Mouse (Mus musculus): ENCODE measurements at regions not wholly inside any gene's neighbourhood (a gene's known extent, or its start where the extent isn't known, plus 50 kb on each side); places are given as distances from the start of the nearest gene placed in this dataset.

DNA sequence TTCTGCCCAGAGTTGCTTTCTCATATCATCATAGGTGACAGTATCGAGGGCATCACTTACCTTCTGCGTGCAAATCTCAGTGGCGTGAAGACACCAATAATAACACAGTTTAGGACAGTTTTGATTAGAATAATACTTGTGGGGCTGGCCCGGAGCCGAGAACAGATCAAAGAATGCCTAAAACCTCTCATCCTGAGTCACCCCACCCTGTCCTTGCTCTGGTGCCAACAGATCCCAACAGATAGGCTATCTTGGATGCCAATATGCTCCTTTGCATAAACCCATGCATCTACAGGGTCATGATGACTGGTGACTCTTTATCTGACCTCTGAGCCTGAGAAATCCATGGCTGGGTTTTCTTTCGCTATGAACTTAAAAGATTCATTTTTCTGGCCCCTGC, 224.4 kb upstream of the Fam84a start:
- TF ChIP-seq CTCF (IDR thresholded peaks at IDR 0.05; ENCODE audit: insufficient read depth, low read depth, low read length): no peak
- no peak for TF ChIP-seq POLR2A (IDR thresholded peaks at IDR 0.05; ENCODE audit: insufficient read depth, low read depth, low read length)

All from olfactory bulb, adult 2 months (tissue).